Mouse (Mus musculus) layer of hippocampus, postnatal 10 days (tissue): ENCODE results near the gene Bud23. TPM values are rescaled to one million over a fixed set of nuclear protein-coding genes. Genes with fewer than 3 reads are reported as not detected.
"Not testable (repeated sequence)": the region's sequence is repeated elsewhere in the genome, so short reads cannot be mapped to it uniquely, and the experiment has no call there.

Experiments
- DNase-seq, 2 experiments: peaks; one replicate each; pipeline ENCODE4 v3.0.0; 2021; ENCODE audit warnings: low spot score in 2 of 2
- total RNA-seq, 2 experiments: library from RNA; stranded (reverse); gene quantifications; 2 replicates each; pipeline ENCODE4 v1.2.3; 2021

Gene Bud23
- total RNA-seq, 2 experiments from 2014 or later = 49.8 to 54.7 TPM

- DNase-seq = no peak
Measured at GRCm38 (mm10) chr5:135072720-135073119, 8.0 kb upstream of the Bud23 start.

GRCm38 (mm10) chr5:135072061-135072460, 7.3 kb upstream of the Bud23 start:
- DNase-seq = no peak

GRCm38 (mm10) chr5:135070448-135070847, 5.7 kb upstream of the Bud23 start:
- no peak for DNase-seq

- no peak for DNase-seq
Measured at GRCm38 (mm10) chr5:135066008-135066407, 1.2 kb upstream of the Bud23 start.

GRCm38 (mm10) chr5:135064382-135064766, 385 bp downstream of the Bud23 start:
- DNase-seq = no peak

GRCm38 (mm10) chr5:135063629-135064381, 954 bp downstream of the Bud23 start, which contains the start of gene Dnajc30:
Gene Dnajc30 (plus strand): TSS chr5:135064202.
- DNase-seq = peak; percentile 98

- DNase-seq = no peak
Measured at GRCm38 (mm10) chr5:135053356-135053755, 11.4 kb downstream of the Bud23 start.

- not testable (repeated sequence) for DNase-seq
Measured at GRCm38 (mm10) chr5:135049268-135049667, 15.5 kb downstream of the Bud23 start.

GRCm38 (mm10) chr5:135048539-135048938, 16.2 kb downstream of the Bud23 start:
- DNase-seq = no peak

- no peak for DNase-seq
Measured at GRCm38 (mm10) chr5:135044575-135044974, 20.2 kb downstream of the Bud23 start.

GRCm38 (mm10) chr5:135042105-135042788, 22.5 kb downstream of the Bud23 start:
- DNase-seq = no peak

GRCm38 (mm10) chr5:135040777-135041176, 24.0 kb downstream of the Bud23 start:
- no peak for DNase-seq

GRCm38 (mm10) chr5:135040059-135040458, 24.7 kb downstream of the Bud23 start:
- DNase-seq = no peak

- DNase-seq = no peak
Measured at GRCm38 (mm10) chr5:135039541-135039940, 25.2 kb downstream of the Bud23 start.

- no peak for DNase-seq
Measured at GRCm38 (mm10) chr5:135037946-135038345, 26.8 kb downstream of the Bud23 start.

GRCm38 (mm10) chr5:135035608-135036359, 29.0 kb downstream of the Bud23 start:
- no peak for DNase-seq

GRCm38 (mm10) chr5:135034593-135034992, 30.2 kb downstream of the Bud23 start:
- DNase-seq = no peak

GRCm38 (mm10) chr5:135032581-135032980, 32.2 kb downstream of the Bud23 start:
- DNase-seq = no peak

GRCm38 (mm10) chr5:135029007-135029854, 35.5 kb downstream of the Bud23 start:
- DNase-seq = no peak

- no peak for DNase-seq
Measured at GRCm38 (mm10) chr5:135025899-135026298, 38.9 kb downstream of the Bud23 start.

GRCm38 (mm10) chr5:135024665-135025224, 40.0 kb downstream of the Bud23 start:
- no peak for DNase-seq
